Mouse (Mus musculus) bone marrow, adult 2 months (tissue): ENCODE data around the gene Gsc.

Experiments
- CTCF ChIP-seq: fragments of 200-500 bp; IDR thresholded peaks from 2 replicates; pipeline ENCODE4 v1.5.1; 2011; ENCODE audit warnings: low read length, control low read depth; ENCODE audit not compliant: control insufficient read depth, insufficient read depth
- POLR2A ChIP-seq: fragments of 200-500 bp; IDR thresholded peaks from 2 replicates; pipeline ENCODE4 v1.6.1; 2011; ENCODE audit warnings: low read depth, mild to moderate bottlenecking, control low read depth, low read length, borderline replicate concordance; ENCODE audit not compliant: control insufficient read depth

GRCm38 (mm10) chr12:104470646-104471045 is 2.5 kb downstream of the Gsc start:
- TF ChIP-seq CTCF (no peak), POLR2A (no peak)
